Comparison of ENCODE assay signal across 10 mouse cellular contexts in the genomic region with DNA sequence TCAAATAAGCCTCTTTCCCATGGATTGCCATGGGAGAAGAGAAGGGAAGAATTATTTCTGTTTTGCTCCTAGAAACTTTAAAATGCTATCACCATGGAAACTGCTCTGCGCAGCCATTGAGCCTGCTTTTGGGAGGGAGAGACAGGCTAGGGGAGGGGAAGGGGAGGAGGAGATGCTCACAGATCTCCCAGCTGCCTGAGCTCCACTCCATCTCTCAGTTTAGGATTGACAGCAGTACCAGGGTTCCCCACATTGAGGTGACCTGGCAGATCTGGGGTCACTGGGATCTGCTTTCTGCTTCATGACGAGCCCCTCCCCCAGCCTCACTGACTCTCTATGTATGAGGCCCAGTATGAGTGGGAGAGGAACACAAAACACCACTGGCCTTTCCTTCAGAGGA.
A peak's percentile ranks its signal among the peaks of the same experiment; 100 is the strongest.
DNase-seq lines count a peak whose midpoint lies in the region; ATAC-seq lines count a peak whose summit lies in the region.
"Had no signal": no experiment of that assay in that cellular context is flagged by ENCODE, and none has a peak within 500 bp of the region (broad histone marks: within the 10 kb centered on the region; RNA-seq: fewer than 3 reads in every experiment).

No protein-coding gene starts in this region.

- H3K9me3 ChIP-seq in kidney, embryonic 16.5 days (ENCODE audit: low read length) = no peaks in the 10 kb centered on the region
- peaks cover 3% of the 10 kb centered on the region for H3K9me3 ChIP-seq in forebrain, embryonic 16.5 days (ENCODE audit: control insufficient read depth, low read length)
- H3K9me3 ChIP-seq: embryonic facial prominence, embryonic 15.5 days; liver, embryonic 12.5 days had no signal

- WGBS in kidney, embryonic 16.5 days = 30% methylated on average over 2 of the region's 2 CpGs
- WGBS in forebrain, embryonic 16.5 days = 27% methylated on average over 2 of the region's 2 CpGs

- H3K4me1 ChIP-seq in kidney, embryonic 16.5 days (ENCODE audit: insufficient read depth, low read length) = no peaks in the 10 kb centered on the region
- H3K4me1 ChIP-seq in forebrain, embryonic 16.5 days (replicated peaks; ENCODE audit: control insufficient read depth, insufficient read depth, low read length) = peaks cover 13% of the 10 kb centered on the region
- H3K4me1 ChIP-seq: embryonic facial prominence, embryonic 15.5 days; liver, embryonic 12.5 days had no signal

- intact Hi-C loops in left cerebral cortex, postnatal 14 days (cut with DNase I) = loop anchor here (2.0 kb wide), 1 partner anchor 14 kb away; no protein-coding TSS in a partner anchor

- no peak overlapping the region for H3K4me3 ChIP-seq in kidney, embryonic 16.5 days (ENCODE audit: low read length)
- H3K4me3 ChIP-seq in forebrain, embryonic 16.5 days (replicated peaks; ENCODE audit: low read length) = no peak overlapping the region
- H3K4me3 ChIP-seq: embryonic facial prominence, embryonic 15.5 days; liver, embryonic 12.5 days had no signal

- no peak for ATAC-seq in kidney, embryonic 16.5 days (ENCODE audit: low FRiP score, low TSS enrichment)
- ATAC-seq in forebrain, embryonic 16.5 days = peak; percentile 88
- ATAC-seq: liver, embryonic 12.5 days had no signal

- H3K36me3 ChIP-seq in kidney, embryonic 16.5 days (ENCODE audit: insufficient read depth, low read length) = no peaks in the 10 kb centered on the region
- no peaks in the 10 kb centered on the region for H3K36me3 ChIP-seq in forebrain, embryonic 16.5 days (ENCODE audit: control insufficient read depth, insufficient read depth)
- H3K36me3 ChIP-seq: embryonic facial prominence, embryonic 15.5 days; liver, embryonic 12.5 days had no signal

- no peak overlapping the region for H3K27ac ChIP-seq in kidney, embryonic 16.5 days (ENCODE audit: low read length)
- H3K27ac ChIP-seq in forebrain, embryonic 16.5 days (ENCODE audit: low read length) = peak overlapping the region; percentile 75
- H3K27ac ChIP-seq: embryonic facial prominence, embryonic 15.5 days; liver, embryonic 12.5 days had no signal

- DNase-seq in kidney, postnatal 10 days = peak; percentile 16
- peak; percentile 67 to 83 for DNase-seq in left cerebral cortex, postnatal 14 days (ENCODE audit: low spot score in 2 of 2)
- peak; percentile 31 for DNase-seq in right cerebral cortex, postnatal 14 days
- DNase-seq in ovary, postnatal 36 days (ENCODE audit: low spot score) = no peak
- DNase-seq in adrenal gland, postnatal 14 days = no peak
- no peak for DNase-seq in cerebellum, adult 9-11 months

- H3K27me3 ChIP-seq in kidney, embryonic 16.5 days (ENCODE audit: insufficient read depth, low read length) = no peaks in the 10 kb centered on the region
- no peaks in the 10 kb centered on the region for H3K27me3 ChIP-seq in forebrain, embryonic 16.5 days (replicated peaks; ENCODE audit: control insufficient read depth, insufficient read depth, low read length)
- H3K27me3 ChIP-seq: embryonic facial prominence, embryonic 15.5 days; liver, embryonic 12.5 days had no signal

- H3K9ac ChIP-seq in kidney, embryonic 16.5 days (replicated peaks; ENCODE audit: low read length) = no peak overlapping the region
- no peak overlapping the region for H3K9ac ChIP-seq in forebrain, embryonic 16.5 days (replicated peaks; ENCODE audit: low read depth, low read length)
- H3K9ac ChIP-seq: embryonic facial prominence, embryonic 15.5 days; liver, embryonic 12.5 days had no signal

- H3K4me2 ChIP-seq in kidney, embryonic 16.5 days (replicated peaks; ENCODE audit: low read depth, low read length) = no peak overlapping the region
- no peak overlapping the region for H3K4me2 ChIP-seq in forebrain, embryonic 16.5 days (ENCODE audit: low read length)
- H3K4me2 ChIP-seq: embryonic facial prominence, embryonic 15.5 days; liver, embryonic 12.5 days had no signal

Comparison
In these comparisons a context has a peak if more than half of its experiments do, and no peak if none do; other contexts are left out.
1. DNase-seq: peak in kidney, postnatal 10 days (single experiment), left cerebral cortex, postnatal 14 days (2 of 2) and right cerebral cortex, postnatal 14 days (single experiment); none in ovary, postnatal 36 days (single experiment), adrenal gland, postnatal 14 days (single experiment) and cerebellum, adult 9-11 months (single experiment).